Mouse (Mus musculus) c-Kit-positive CD71-positive TER-119-positive erythroid progenitor cells, embryonic 14.5 days (primary cell): ENCODE measurements at regions not wholly inside any gene's neighbourhood (a gene's known extent, or its start where the extent isn't known, plus 50 kb on each side); places are given as distances from the start of the nearest gene placed in this dataset.

ENCODE experiments used
- DNase-seq: peaks from one replicate; pipeline ENCODE4 v3.0.0-alpha.2; 2013; ENCODE audit warnings: low spot score

GRCm38 (mm10) chr4:56160551-56161256 lies 579.2 kb upstream of the Gm26657 start:
- no peak for DNase-seq

GRCm38 (mm10) chr4:56157521-56158065 lies 582.3 kb upstream of the Gm26657 start:
- no peak for DNase-seq

GRCm38 (mm10) chr4:56150716-56151115 lies 589.2 kb upstream of the Gm26657 start:
- DNase-seq, result no peak

GRCm38 (mm10) chr4:56143827-56144226 lies 596.0 kb upstream of the Gm26657 start:
- no peak for DNase-seq

- DNase-seq, result no peak
These were observed 603.0 kb upstream of the Gm26657 start for GRCm38 (mm10) chr4:56136837-56137236.

GRCm38 (mm10) chr4:56134350-56134749 lies 602.1 kb upstream of the Klf4 start:
- DNase-seq, result no peak

GRCm38 (mm10) chr4:56127730-56128482 lies 595.6 kb upstream of the Klf4 start:
- no peak for DNase-seq

GRCm38 (mm10) chr4:56124515-56124914 lies 592.2 kb upstream of the Klf4 start:
- DNase-seq, result no peak

- DNase-seq, result no peak
These were observed 589.9 kb upstream of the Klf4 start for GRCm38 (mm10) chr4:56122198-56122597.

- DNase-seq, result no peak
These were observed 589.4 kb upstream of the Klf4 start for GRCm38 (mm10) chr4:56121664-56122063.

- DNase-seq, result no peak
These were observed 588.1 kb upstream of the Klf4 start for GRCm38 (mm10) chr4:56120357-56120756.

GRCm38 (mm10) chr4:56113701-56114196 lies 581.5 kb upstream of the Klf4 start:
- no peak for DNase-seq

GRCm38 (mm10) chr4:56112931-56113700 lies 580.9 kb upstream of the Klf4 start:
- DNase-seq, result no peak

- DNase-seq, result no peak
These were observed 574.7 kb upstream of the Klf4 start for GRCm38 (mm10) chr4:56106962-56107361.

GRCm38 (mm10) chr4:56102314-56102713 lies 570.0 kb upstream of the Klf4 start:
- DNase-seq, result no peak

GRCm38 (mm10) chr4:56090796-56091195 lies 558.5 kb upstream of the Klf4 start:
- DNase-seq, result no peak

GRCm38 (mm10) chr4:56088701-56089100 lies 556.4 kb upstream of the Klf4 start:
- no peak for DNase-seq

GRCm38 (mm10) chr4:56086306-56086705 lies 554.0 kb upstream of the Klf4 start:
- no peak for DNase-seq

- no peak for DNase-seq
These were observed 551.9 kb upstream of the Klf4 start for GRCm38 (mm10) chr4:56084205-56084604.

- no peak for DNase-seq
These were observed 550.1 kb upstream of the Klf4 start for GRCm38 (mm10) chr4:56082411-56082810.

GRCm38 (mm10) chr4:56080960-56081359 lies 548.7 kb upstream of the Klf4 start:
- DNase-seq, result no peak

GRCm38 (mm10) chr4:56070664-56071334 lies 538.5 kb upstream of the Klf4 start:
- DNase-seq, result no peak
